Mouse (Mus musculus) embryonic facial prominence, embryonic 13.5 days (tissue): ENCODE data around the gene Farsa. TPM values are rescaled to one million over a fixed set of nuclear protein-coding genes. Genes with fewer than 3 reads are reported as not detected.

Experiments
- ATAC-seq: fragments of 200-750 bp; cut with Nextera tagmentation; 2 replicates; pipeline ENCODE4 v1.8.0; 2017; ENCODE audit warnings: low read depth; ENCODE audit not compliant: insufficient number of reproducible peaks, insufficient read depth, low FRiP score, low TSS enrichment
- H3K27ac ChIP-seq: fragments of 300-500 bp; sonication (generic); 2 replicates; pipeline ENCODE4 v1.5.1; 2015; ENCODE audit warnings: moderate library complexity, mild to moderate bottlenecking, inconsistent platforms
- H3K27me3 ChIP-seq: fragments of 300-500 bp; sonication (generic); 2 replicates; pipeline ENCODE4 v1.6.1; 2015; ENCODE audit warnings: mild to moderate bottlenecking, inconsistent platforms
- H3K36me3 ChIP-seq: fragments of 300-500 bp; sonication (generic); 2 replicates; pipeline ENCODE4 v1.6.1; 2015; ENCODE audit warnings: mild to moderate bottlenecking, inconsistent platforms
- H3K4me1 ChIP-seq: fragments of 300-500 bp; sonication (generic); 2 replicates; pipeline ENCODE4 v1.6.1; 2015; ENCODE audit warnings: inconsistent platforms
- H3K4me2 ChIP-seq: fragments of 300-500 bp; sonication (generic); 2 replicates; pipeline ENCODE4 v1.6.1; 2015; ENCODE audit warnings: moderate library complexity, mild to moderate bottlenecking, inconsistent platforms
- H3K4me3 ChIP-seq: fragments of 300-500 bp; sonication (generic); 2 replicates; pipeline ENCODE4 v1.5.1; 2015; ENCODE audit warnings: mild to moderate bottlenecking, inconsistent platforms
- H3K9ac ChIP-seq: fragments of 300-500 bp; sonication (generic); 2 replicates; pipeline ENCODE4 v1.6.1; 2015; ENCODE audit warnings: mild to moderate bottlenecking, inconsistent platforms
- H3K9me3 ChIP-seq: fragments of 300-500 bp; sonication (generic); 2 replicates; pipeline ENCODE4 v1.6.1; 2016; ENCODE audit warnings: inconsistent platforms
- WGBS: fragments of 180-500 bp; shearing (Covaris S2); methylation state at CpG from one replicate; pipeline ENCODE4 v1.1.7; 2015; ENCODE audit warnings: mixed read lengths; 5-methylcytosine and 5-hydroxymethylcytosine counted together
- polyA plus RNA-seq: library from polyadenylated mRNA; unstranded; fragments of >200 nt; fragmentation: Nextera tagmentation; extraction: Ambion mirVana; gene quantifications from 2 replicates; pipeline ENCODE4 v1.2.1, GENCODE M21; 2015

The Farsa gene
- polyA plus RNA-seq, 1 experiment from 2014 or later = 108 TPM

DNA sequence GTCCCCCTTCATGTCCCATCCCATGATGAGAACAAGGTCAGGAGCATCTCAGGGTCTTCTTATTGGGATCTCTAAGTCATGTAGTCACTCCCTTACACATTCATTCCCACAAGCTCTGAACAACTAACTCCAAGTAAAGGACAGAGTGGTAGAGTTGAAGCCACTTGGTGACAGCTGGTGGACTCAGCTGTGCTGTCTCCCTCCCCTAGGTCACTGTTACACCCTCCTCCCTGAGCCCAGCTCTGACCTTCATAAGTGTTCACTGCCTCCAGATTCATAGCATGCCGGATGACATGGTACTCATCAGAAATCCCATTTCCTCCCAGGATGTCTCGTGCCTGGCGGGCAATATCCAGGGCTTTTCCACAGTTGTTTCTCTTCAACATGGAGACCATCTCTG lies 31.5 kb downstream of the Farsa start:
- 95% methylated on average over 3 of the region's 3 CpGs for WGBS
- H3K36me3 ChIP-seq = peaks cover 61% of the 10 kb centered on the region
- ATAC-seq = no peak

DNA sequence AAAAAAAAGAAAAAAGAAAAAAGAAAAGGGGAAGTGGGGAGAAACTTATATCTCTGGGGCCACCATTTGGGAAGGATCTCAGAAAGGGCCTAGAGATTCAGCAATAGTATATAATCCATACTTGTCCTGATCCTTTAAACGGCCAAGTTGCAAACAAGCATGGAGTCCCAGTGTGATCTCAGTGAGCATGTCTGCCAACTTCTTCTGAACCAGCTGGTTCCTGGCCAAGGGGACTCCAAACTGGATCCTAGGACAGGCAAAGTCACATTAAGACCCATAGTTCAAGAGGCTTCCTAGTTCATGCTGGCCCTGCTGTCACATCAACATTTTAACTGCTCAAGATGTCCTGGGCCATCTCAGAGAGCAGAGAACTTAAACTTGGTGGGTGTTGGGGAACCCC lies 32.4 kb downstream of the Farsa start:
- Histone ChIP-seq H3K4me3 (no peak overlapping the region), H3K4me2 (no peak overlapping the region), H3K27me3 (no peaks in the 10 kb centered on the region), H3K9ac (no peak overlapping the region), H3K4me1 (peaks cover 10% of the 10 kb centered on the region), H3K36me3 (peaks cover 58% of the 10 kb centered on the region), H3K27ac (no peak overlapping the region), H3K9me3 (no peaks in the 10 kb centered on the region)
- WGBS = 89% methylated on average over 1 of the region's 1 CpGs
- ATAC-seq = no peak

More for the DNA sequence above, 31.5 kb downstream of the Farsa start:
- H3K4me2 ChIP-seq = no peak overlapping the region
- no peak overlapping the region for H3K27ac ChIP-seq
- no peaks in the 10 kb centered on the region for H3K27me3 ChIP-seq
- H3K9me3 ChIP-seq = no peaks in the 10 kb centered on the region
- H3K9ac ChIP-seq = no peak overlapping the region
- peaks cover 10% of the 10 kb centered on the region for H3K4me1 ChIP-seq
- no peak overlapping the region for H3K4me3 ChIP-seq

DNA sequence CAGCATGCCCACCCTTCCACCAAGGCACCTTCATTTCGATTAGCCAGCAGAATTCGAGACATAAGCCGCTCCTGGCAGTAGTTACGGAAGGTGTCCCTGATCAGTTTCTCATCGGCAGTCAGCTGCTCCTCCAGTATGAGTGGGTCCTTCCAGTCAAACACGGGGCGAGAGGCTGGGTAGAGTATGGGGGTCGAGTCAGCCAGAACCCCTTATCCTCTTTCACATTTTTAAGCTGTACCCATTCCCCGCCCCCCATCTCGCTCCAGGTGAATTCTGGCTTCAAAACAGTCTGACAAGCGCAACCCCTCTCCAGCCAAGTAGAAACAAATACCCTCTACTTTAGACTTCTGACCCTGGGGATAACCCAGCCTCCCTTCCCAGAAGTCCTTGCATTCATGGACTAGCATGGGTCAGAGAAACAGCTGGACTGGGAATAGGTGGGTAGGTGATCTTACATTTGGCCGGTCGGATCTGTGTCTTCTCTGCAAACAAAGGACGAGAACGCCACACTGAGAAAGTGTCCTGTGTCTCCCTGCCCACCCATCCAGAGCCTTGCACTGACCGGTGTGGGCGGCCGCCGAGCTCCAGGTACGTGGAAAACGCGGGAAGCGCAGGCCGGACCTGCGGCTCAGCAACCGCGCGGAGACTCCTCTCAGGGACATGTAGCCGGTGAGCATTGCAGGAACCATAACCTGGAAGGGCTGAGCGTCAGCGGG lies 36.4 kb downstream of the Farsa start:
- H3K36me3 ChIP-seq = peaks cover 31% of the 10 kb centered on the region
- peak; percentile 10; the same call in 1 of the 2 replicates for ATAC-seq
- no peak overlapping the region for H3K27ac ChIP-seq
- 10% methylated on average over 31 of the region's 31 CpGs for WGBS
- no peaks in the 10 kb centered on the region for H3K9me3 ChIP-seq
- no peaks in the 10 kb centered on the region for H3K27me3 ChIP-seq
- H3K4me2 ChIP-seq = peak overlapping the region; percentile 86
- H3K9ac ChIP-seq = peak overlapping the region; percentile 88
- peaks cover 15% of the 10 kb centered on the region for H3K4me1 ChIP-seq
- H3K4me3 ChIP-seq = peak overlapping the region; percentile 83

DNA sequence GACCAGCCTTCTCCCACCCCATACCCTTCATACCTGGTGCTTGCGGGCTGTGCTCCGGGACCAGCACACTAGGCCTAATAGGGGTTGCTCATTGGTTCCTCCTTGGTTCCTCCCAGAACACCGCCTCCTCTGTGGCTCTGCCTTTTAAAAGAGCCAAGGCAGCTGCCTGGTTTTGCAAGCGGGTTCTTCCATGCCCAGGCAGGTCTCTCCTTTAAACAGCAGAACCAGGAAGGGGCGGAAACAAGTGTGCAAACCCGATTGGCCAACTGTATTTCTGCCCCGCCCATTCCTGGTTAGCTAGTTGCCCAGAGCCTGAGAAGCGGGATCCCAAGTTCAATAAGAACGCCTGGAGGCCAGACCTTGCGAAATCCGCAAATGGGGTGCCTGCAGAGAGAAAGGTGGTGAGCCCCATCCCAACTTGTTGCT lies 36.9 kb downstream of the Farsa start, which contains the start of gene Gcdh:
Gcdh (minus strand) TSS at position 213 of the 426 bp plus-strand sequence.
- WGBS = 0% methylated on average over 11 of the region's 11 CpGs
- Histone ChIP-seq H3K9me3 (no peaks in the 10 kb centered on the region), H3K4me3 (peak within 1 kb of the TSS; percentile 83), H3K36me3 (peaks cover 25% of the 10 kb centered on the region), H3K9ac (peak within 1 kb of the TSS; percentile 88), H3K27ac (no peak within 1 kb of the TSS), H3K4me2 (peak within 1 kb of the TSS; percentile 86), H3K4me1 (peaks cover 15% of the 10 kb centered on the region), H3K27me3 (no peaks in the 10 kb centered on the region)
- peak; percentile 94 for ATAC-seq

DNA sequence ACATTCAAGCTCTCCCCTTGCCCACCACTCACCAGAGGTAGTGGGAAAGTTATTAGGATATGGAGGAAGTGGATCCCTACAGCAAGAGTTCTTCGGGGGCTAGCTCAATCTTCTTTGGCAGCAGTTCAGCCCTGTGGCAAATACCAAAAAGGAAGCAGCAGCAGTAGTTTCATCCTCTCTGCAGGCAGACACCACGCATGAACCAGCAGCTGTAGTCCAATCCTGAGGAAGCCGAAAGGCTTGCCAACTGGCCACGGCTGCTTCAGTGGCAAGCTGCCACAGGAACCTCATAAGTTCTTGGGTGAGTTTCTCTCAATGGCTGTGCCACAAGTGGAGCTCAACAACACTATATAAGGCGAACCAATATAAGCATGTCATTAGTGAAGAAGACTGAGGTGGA lies 39.2 kb downstream of the Farsa start:
- Histone ChIP-seq H3K4me2 (no peak overlapping the region), H3K4me1 (peaks cover 15% of the 10 kb centered on the region), H3K4me3 (no peak overlapping the region), H3K27ac (no peak overlapping the region), H3K27me3 (no peaks in the 10 kb centered on the region), H3K9ac (no peak overlapping the region), H3K36me3 (peaks cover 8% of the 10 kb centered on the region), H3K9me3 (no peaks in the 10 kb centered on the region)
- no peak for ATAC-seq
- 88% methylated on average over 5 of the region's 5 CpGs for WGBS

DNA sequence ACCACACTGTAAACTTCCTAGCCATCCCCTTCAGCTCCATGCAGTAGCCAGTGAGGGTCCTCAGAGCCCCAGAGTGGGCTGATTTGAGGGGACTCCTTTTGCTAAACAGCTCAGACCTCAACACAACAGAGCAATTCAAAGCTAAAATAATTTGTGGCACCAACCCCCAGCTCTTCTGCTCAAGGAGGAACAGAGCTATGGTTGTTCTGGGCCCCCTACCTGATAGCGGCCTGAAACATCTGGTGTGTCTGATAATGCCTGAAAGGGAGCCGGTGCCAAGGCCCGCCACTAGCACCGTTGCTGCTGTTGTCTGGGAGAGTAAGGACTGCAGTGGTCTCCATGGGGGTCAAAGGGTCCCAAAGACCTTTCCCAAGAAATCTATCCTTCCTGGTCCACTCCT lies 44.3 kb downstream of the Farsa start:
- Histone ChIP-seq H3K4me2 (no peak overlapping the region), H3K27me3 (peaks cover 7% of the 10 kb centered on the region), H3K27ac (no peak overlapping the region), H3K36me3 (no peaks in the 10 kb centered on the region), H3K4me1 (peaks cover 13% of the 10 kb centered on the region), H3K9me3 (no peaks in the 10 kb centered on the region), H3K9ac (no peak overlapping the region), H3K4me3 (no peak overlapping the region)
- 81% methylated on average over 4 of the region's 4 CpGs for WGBS
- no peak for ATAC-seq

DNA sequence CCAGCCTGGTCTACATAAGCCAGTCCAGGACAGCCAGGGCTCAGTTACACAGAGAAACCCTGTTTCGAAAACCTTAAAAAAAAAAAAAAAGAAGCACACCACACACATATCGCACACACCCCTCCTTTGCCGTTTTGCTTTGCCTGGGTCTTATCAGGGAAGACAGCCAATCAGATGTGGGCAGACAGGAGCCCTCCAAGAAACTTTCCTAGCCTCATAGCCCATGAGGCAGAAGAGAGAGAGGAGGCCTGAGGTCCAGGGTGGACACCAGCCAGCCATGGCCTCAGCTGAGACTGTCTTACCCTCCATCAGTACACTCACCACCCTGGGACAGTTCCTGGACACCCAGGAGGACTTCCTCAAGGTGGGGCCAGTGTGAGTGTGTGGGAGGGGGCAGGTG lies 45.0 kb downstream of the Farsa start, which contains the start of gene Klf1:
Klf1 (plus strand) TSS at position 177 of the 400 bp plus-strand sequence.
- Histone ChIP-seq H3K9me3 (no peaks in the 10 kb centered on the region), H3K27me3 (peaks cover 7% of the 10 kb centered on the region), H3K4me2 (peak within 1 kb of the TSS; percentile 91), H3K36me3 (no peaks in the 10 kb centered on the region), H3K4me3 (peak within 1 kb of the TSS; percentile 70), H3K27ac (peak within 1 kb of the TSS; percentile 77; the same call in 1 of the 2 replicates), H3K9ac (peak within 1 kb of the TSS; percentile 90), H3K4me1 (peaks cover 13% of the 10 kb centered on the region)
- 65% methylated on average over 3 of the region's 3 CpGs for WGBS
- no peak for ATAC-seq

DNA sequence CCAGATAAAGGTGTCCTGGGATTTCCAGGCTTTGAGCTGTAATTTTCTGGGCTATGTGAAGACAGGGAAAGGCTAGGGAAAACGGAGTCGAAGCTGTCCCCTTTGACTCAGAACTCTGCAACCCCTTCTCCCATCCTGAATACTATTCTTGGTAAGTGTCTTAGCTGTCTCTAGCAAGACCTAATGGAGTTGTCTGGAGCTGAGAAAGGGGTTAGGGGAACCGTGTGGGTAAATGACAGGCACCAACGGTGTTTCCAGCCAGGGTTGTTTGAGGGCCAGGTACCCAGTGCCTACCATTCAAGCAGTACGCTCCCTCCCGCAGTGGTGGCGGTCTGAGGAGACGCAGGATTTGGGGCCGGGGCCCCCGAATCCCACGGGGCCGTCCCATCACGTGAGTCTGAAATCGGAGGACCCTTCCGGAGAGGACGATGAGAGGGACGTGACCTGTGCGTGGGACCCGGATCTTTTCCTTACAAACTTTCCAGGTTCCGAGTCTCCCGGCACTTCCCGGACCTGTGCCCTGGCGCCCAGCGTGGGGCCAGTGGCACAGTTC lies 45.7 kb downstream of the Farsa start:
- no peak for ATAC-seq
- Histone ChIP-seq H3K4me2 (peak overlapping the region; percentile 91), H3K27me3 (peaks cover 7% of the 10 kb centered on the region), H3K27ac (peak overlapping the region; percentile 77; the same call in 1 of the 2 replicates), H3K36me3 (no peaks in the 10 kb centered on the region), H3K9ac (peak overlapping the region; percentile 90), H3K9me3 (no peaks in the 10 kb centered on the region), H3K4me3 (peak overlapping the region; percentile 70), H3K4me1 (peaks cover 13% of the 10 kb centered on the region)
- WGBS = 3% methylated on average over 24 of the region's 24 CpGs

DNA sequence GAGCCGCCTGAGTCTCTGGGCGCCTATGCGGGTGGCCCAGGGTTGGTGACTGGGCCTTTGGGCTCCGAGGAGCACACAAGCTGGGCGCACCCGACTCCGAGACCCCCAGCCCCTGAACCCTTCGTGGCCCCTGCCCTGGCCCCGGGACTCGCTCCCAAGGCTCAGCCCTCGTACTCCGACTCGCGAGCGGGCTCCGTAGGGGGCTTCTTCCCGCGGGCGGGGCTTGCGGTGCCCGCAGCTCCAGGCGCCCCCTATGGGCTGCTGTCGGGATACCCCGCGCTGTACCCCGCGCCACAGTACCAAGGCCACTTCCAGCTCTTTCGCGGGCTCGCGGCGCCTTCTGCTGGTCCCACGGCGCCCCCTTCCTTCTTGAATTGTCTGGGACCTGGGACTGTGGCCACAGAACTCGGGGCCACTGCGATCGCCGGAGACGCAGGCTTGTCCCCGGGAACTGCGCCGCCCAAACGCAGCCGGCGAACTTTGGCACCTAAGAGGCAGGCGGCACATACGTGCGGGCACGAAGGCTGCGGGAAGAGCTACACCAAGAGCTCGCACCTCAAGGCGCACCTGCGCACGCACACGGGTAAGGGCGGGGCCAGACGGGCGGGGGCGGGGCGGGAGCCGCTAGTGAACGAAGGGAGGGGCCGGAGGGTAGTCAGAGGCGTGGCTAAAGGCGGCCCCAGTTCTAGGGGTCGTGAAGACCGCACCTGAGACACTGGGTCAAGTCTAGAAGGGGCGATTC lies 46.3 kb downstream of the Farsa start:
- ATAC-seq = peak; percentile 88
- Histone ChIP-seq H3K27ac (peak overlapping the region; percentile 77), H3K9me3 (no peaks in the 10 kb centered on the region), H3K27me3 (peaks cover 7% of the 10 kb centered on the region), H3K36me3 (no peaks in the 10 kb centered on the region), H3K9ac (peak overlapping the region; percentile 90), H3K4me3 (peak overlapping the region; percentile 70), H3K4me2 (peak overlapping the region; percentile 91), H3K4me1 (peaks cover 13% of the 10 kb centered on the region)
- WGBS = under 1% methylated on average over 68 of the region's 68 CpGs

DNA sequence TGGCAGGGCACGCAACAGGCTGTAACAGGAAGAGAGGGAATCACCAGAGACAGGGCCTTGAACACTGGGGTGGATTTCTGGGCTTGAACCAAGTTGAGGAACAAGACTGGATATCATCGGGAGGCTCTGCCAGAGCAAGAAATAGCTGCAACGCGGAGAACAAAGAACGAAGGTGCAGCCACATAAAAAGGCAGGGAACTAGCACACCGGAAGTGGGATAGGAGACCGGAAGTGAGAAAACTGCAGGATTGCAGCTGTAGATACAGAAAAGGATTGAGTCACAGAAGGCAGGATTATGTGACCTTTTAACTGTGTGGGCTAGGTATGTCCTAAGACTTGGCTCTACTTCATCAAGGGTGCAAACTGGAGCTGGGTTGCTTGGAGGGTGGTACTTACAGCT lies 47.6 kb downstream of the Farsa start:
- Histone ChIP-seq H3K27ac (no peak overlapping the region), H3K9me3 (no peaks in the 10 kb centered on the region), H3K4me3 (no peak overlapping the region), H3K4me2 (no peak overlapping the region), H3K36me3 (no peaks in the 10 kb centered on the region), H3K27me3 (peaks cover 9% of the 10 kb centered on the region), H3K9ac (no peak overlapping the region), H3K4me1 (peaks cover 20% of the 10 kb centered on the region)
- no peak for ATAC-seq
- 89% methylated on average over 7 of the region's 7 CpGs for WGBS

DNA sequence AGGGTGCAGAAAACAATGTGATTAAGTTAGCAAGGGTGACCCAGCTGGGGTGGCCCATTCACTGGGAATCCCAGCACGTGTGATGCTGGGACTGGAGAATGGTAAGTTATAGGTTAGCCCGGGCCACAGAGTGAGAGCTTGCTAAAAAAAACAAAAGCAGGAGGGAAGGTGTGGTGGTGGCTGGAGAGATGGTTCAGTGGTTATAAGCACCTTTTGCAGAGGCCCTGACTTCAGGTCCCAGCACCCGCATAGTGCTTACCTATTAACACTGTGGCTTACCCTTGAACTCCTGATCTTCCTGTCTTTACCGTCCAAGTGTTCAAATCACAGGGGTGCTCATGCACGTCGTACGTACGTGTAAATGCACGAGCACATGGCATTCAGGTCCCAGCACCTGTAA lies 50.2 kb downstream of the Farsa start:
- Histone ChIP-seq H3K4me1 (peaks cover 28% of the 10 kb centered on the region), H3K4me3 (no peak overlapping the region), H3K4me2 (no peak overlapping the region), H3K9me3 (no peaks in the 10 kb centered on the region), H3K36me3 (peaks cover 4% of the 10 kb centered on the region; the same call in 1 of the 2 replicates), H3K9ac (no peak overlapping the region), H3K27ac (no peak overlapping the region), H3K27me3 (peaks cover 29% of the 10 kb centered on the region)
- no peak for ATAC-seq
- WGBS = 92% methylated on average over 9 of the region's 9 CpGs
